Mouse (Mus musculus): ENCODE data around the gene Ltbp4. TPM values are rescaled to one million over a fixed set of nuclear protein-coding genes. Genes with fewer than 3 reads are reported as not detected.
A peak's percentile ranks its signal among the peaks of the same experiment; 100 is the strongest.

The Ltbp4 gene
- polyA plus RNA-seq, 2 experiments: 54.3 to 86.0 TPM

GRCm38 (mm10) chr7:27260856-27261255 is 76.6 kb downstream of the Ltbp4 start:
- Histone ChIP-seq H3K4me2 (replicated peaks; ENCODE audit: low read depth, low read length, severe bottlenecking) (peak overlapping the region; percentile 92), H3K4me3 (replicated peaks; ENCODE audit: low read length) (no peak overlapping the region; the same call in 1 of the 2 replicates), H3K36me3 (ENCODE audit: control insufficient read depth, insufficient read depth, low read length) (peaks cover 41% of the 10 kb centered on the region), H3K9ac (ENCODE audit: low read depth, low read length, severe bottlenecking) (no peak overlapping the region), H3K9me3 (ENCODE audit: control insufficient read depth, low read length) (no peaks in the 10 kb centered on the region), H3K4me1 (ENCODE audit: control insufficient read depth, insufficient read depth, low read length) (peaks cover 20% of the 10 kb centered on the region), H3K27me3 (ENCODE audit: control insufficient read depth, insufficient read depth, low read length) (no peaks in the 10 kb centered on the region), H3K27ac (replicated peaks; ENCODE audit: low read depth, low read length) (no peak overlapping the region)
- WGBS: 81% methylated on average over 7 of the region's 7 CpGs
- ATAC-seq (ENCODE audit: low FRiP score, low read depth): no peak
- TF ChIP-seq POLR2A (IDR thresholded peaks at IDR 0.05; ENCODE audit: borderline replicate concordance, extremely low read depth, insufficient read depth, insufficient read length): no peak
- DNase-seq (ENCODE audit: low spot score): no peak

DNA sequence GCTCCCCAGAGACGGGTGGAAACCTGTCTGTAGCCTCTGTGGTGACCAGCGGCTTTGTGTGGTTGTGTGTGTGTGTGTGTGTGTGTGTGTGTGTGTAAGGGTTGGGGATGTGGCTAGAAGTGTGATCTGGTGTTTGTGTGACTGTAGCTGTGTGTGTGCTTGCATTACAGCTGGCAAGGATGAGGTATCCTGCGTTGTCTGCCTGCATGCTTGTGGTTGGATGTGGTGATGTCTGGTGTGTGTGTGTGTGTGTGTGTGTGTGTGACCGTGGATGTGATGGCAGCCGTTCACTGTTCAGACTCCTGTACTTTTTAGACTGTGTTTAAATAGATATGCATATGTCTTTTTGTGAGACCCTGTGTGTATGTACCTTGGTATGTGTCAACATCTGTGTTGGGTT is 77.7 kb downstream of the Ltbp4 start:
- Histone ChIP-seq H3K4me3 (replicated peaks; ENCODE audit: low read length) (peak overlapping the region; percentile 85), H3K36me3 (ENCODE audit: control insufficient read depth, insufficient read depth, low read length) (peaks cover 36% of the 10 kb centered on the region), H3K4me1 (ENCODE audit: control insufficient read depth, insufficient read depth, low read length) (peaks cover 20% of the 10 kb centered on the region), H3K4me2 (replicated peaks; ENCODE audit: low read depth, low read length, severe bottlenecking) (peak overlapping the region; percentile 92), H3K9ac (ENCODE audit: low read depth, low read length, severe bottlenecking) (peak overlapping the region; percentile 90), H3K9me3 (ENCODE audit: control insufficient read depth, low read length) (no peaks in the 10 kb centered on the region), H3K27ac (replicated peaks; ENCODE audit: low read depth, low read length) (peak overlapping the region; percentile 90), H3K27me3 (ENCODE audit: control insufficient read depth, insufficient read depth, low read length) (no peaks in the 10 kb centered on the region)
- ATAC-seq (ENCODE audit: low FRiP score, low read depth) (no peak), DNase-seq (ENCODE audit: low spot score) (no peak)
- TF ChIP-seq POLR2A (IDR thresholded peaks at IDR 0.05; ENCODE audit: borderline replicate concordance, extremely low read depth, insufficient read depth, insufficient read length): no peak
- 35% methylated on average over 5 of the region's 5 CpGs for WGBS

GRCm38 (mm10) chr7:27259271-27259721 is 78.2 kb downstream of the Ltbp4 start:
- WGBS: 3% methylated on average over 9 of the region's 9 CpGs
- ATAC-seq (ENCODE audit: low FRiP score, low read depth) (no peak), DNase-seq (ENCODE audit: low spot score) (no peak)
- Histone ChIP-seq H3K9me3 (ENCODE audit: control insufficient read depth, low read length) (no peaks in the 10 kb centered on the region), H3K4me1 (ENCODE audit: control insufficient read depth, insufficient read depth, low read length) (peaks cover 20% of the 10 kb centered on the region), H3K36me3 (ENCODE audit: control insufficient read depth, insufficient read depth, low read length) (peaks cover 31% of the 10 kb centered on the region), H3K27me3 (ENCODE audit: control insufficient read depth, insufficient read depth, low read length) (no peaks in the 10 kb centered on the region), H3K4me3 (replicated peaks; ENCODE audit: low read length) (peak overlapping the region; percentile 85), H3K27ac (replicated peaks; ENCODE audit: low read depth, low read length) (peak overlapping the region; percentile 90), H3K4me2 (replicated peaks; ENCODE audit: low read depth, low read length, severe bottlenecking) (peak overlapping the region; percentile 92), H3K9ac (ENCODE audit: low read depth, low read length, severe bottlenecking) (peak overlapping the region; percentile 90)
- no peak for TF ChIP-seq POLR2A (IDR thresholded peaks at IDR 0.05; ENCODE audit: borderline replicate concordance, extremely low read depth, insufficient read depth, insufficient read length)

- ATAC-seq (ENCODE audit: low FRiP score, low read depth) (peak; percentile 82), DNase-seq (ENCODE audit: low spot score) (peak; percentile 89)
- no peak for TF ChIP-seq POLR2A (IDR thresholded peaks at IDR 0.05; ENCODE audit: borderline replicate concordance, extremely low read depth, insufficient read depth, insufficient read length)
- H3K27ac ChIP-seq (replicated peaks; ENCODE audit: low read depth, low read length): peak within 1 kb of the TSS; percentile 90
- no peaks in the 10 kb centered on the region for H3K27me3 ChIP-seq (ENCODE audit: control insufficient read depth, insufficient read depth, low read length)
- H3K36me3 ChIP-seq (ENCODE audit: control insufficient read depth, insufficient read depth, low read length): peaks cover 23% of the 10 kb centered on the region
- peak within 1 kb of the TSS; percentile 92 for H3K4me2 ChIP-seq (replicated peaks; ENCODE audit: low read depth, low read length, severe bottlenecking)
- 1% methylated on average over 37 of the region's 47 CpGs for WGBS
- H3K4me1 ChIP-seq (ENCODE audit: control insufficient read depth, insufficient read depth, low read length): peaks cover 20% of the 10 kb centered on the region
- H3K9ac ChIP-seq (ENCODE audit: low read depth, low read length, severe bottlenecking): peak within 1 kb of the TSS; percentile 90
- H3K4me3 ChIP-seq (replicated peaks; ENCODE audit: low read length): peak within 1 kb of the TSS; percentile 85
- H3K9me3 ChIP-seq (ENCODE audit: control insufficient read depth, low read length): no peaks in the 10 kb centered on the region
Observed at GRCm38 (mm10) chr7:27258205-27258899, 79.1 kb downstream of the Ltbp4 start, which contains the start of gene Numbl. TSS of gene Numbl (plus strand) at chr7:27258433.

- Histone ChIP-seq H3K27ac (replicated peaks; ENCODE audit: low read depth, low read length) (peak overlapping the region; percentile 67), H3K27me3 (ENCODE audit: control insufficient read depth, insufficient read depth, low read length) (no peaks in the 10 kb centered on the region), H3K4me3 (replicated peaks; ENCODE audit: low read length) (peak overlapping the region; percentile 85), H3K4me1 (ENCODE audit: control insufficient read depth, insufficient read depth, low read length) (peaks cover 20% of the 10 kb centered on the region), H3K36me3 (ENCODE audit: control insufficient read depth, insufficient read depth, low read length) (peaks cover 22% of the 10 kb centered on the region), H3K4me2 (replicated peaks; ENCODE audit: low read depth, low read length, severe bottlenecking) (peak overlapping the region; percentile 92), H3K9me3 (ENCODE audit: control insufficient read depth, low read length) (no peaks in the 10 kb centered on the region), H3K9ac (ENCODE audit: low read depth, low read length, severe bottlenecking) (peak overlapping the region; percentile 26; the same call in 1 of the 2 replicates)
- ATAC-seq (ENCODE audit: low FRiP score, low read depth) (peak; percentile 10), DNase-seq (ENCODE audit: low spot score) (no peak)
- no peak for TF ChIP-seq POLR2A (IDR thresholded peaks at IDR 0.05; ENCODE audit: borderline replicate concordance, extremely low read depth, insufficient read depth, insufficient read length)
- 0% methylated on average over 4 of the region's 6 CpGs for WGBS
Observed at GRCm38 (mm10) chr7:27257852-27258204, 79.7 kb downstream of the Ltbp4 start.
